In the genomic region with DNA sequence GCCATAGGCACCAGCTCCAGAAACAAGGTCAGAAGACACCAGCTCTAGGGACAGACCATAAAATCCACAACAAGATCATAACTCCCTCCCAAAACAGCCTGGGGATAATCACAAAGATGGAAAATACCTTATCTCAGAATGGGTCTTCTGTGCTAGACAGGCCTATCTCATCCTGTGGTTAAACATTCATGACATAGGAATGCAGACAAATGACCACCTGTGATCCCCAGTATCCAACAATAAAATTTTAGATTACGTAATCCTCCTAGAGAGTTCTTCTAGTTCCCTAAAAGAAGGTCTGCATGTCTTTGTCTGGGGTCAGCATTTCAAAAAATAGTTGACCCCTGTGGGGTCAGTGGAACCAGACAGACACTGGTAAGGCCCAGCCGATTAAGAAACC, we compare ENCODE assay signal across 25 mouse cellular contexts.
"Had no signal": no experiment of that assay in that cellular context is flagged by ENCODE, and none has a peak within 500 bp of the region (broad histone marks: within the 10 kb centered on the region; RNA-seq: fewer than 3 reads in every experiment).

No protein-coding gene starts in this region.

- DNase-seq: gastrocnemius, adult 2 months; gastrocnemius, postnatal 10 days; gastrocnemius, postnatal 25 days; heart, adult 18-20 months; heart, postnatal 10 days; heart, postnatal 4 days; kidney, adult 18-20 months; kidney, adult 8-10 months; kidney, postnatal 10 days; kidney, postnatal 25 days; kidney, postnatal 4 days; layer of hippocampus, postnatal 36 days; left cerebral cortex, postnatal 4 days had no signal

- H3K36me3 ChIP-seq: heart, embryonic 10.5 days; heart, embryonic 12.5 days; hindbrain, embryonic 10.5 days; hindbrain, embryonic 12.5 days; intestine, embryonic 15.5 days; limb, embryonic 13.5 days; limb, embryonic 15.5 days; liver, embryonic 12.5 days had no signal

- ATAC-seq: hindbrain, embryonic 16.5 days; inflammation-experienced regulatory T-cells, adult 6 months; intestine, embryonic 15.5 days; intestine, postnatal 0 days; liver, embryonic 12.5 days had no signal

- H3K4me3 ChIP-seq: gastrocnemius, adult 2 months; heart, embryonic 10.5 days; heart, embryonic 12.5 days; hindbrain, embryonic 10.5 days; hindbrain, embryonic 12.5 days; intestine, embryonic 15.5 days; layer of hippocampus, adult 2 months; limb, embryonic 13.5 days; limb, embryonic 15.5 days; liver, embryonic 12.5 days had no signal

- H3K27me3 ChIP-seq: heart, embryonic 12.5 days; hindbrain, embryonic 12.5 days; intestine, embryonic 15.5 days; limb, embryonic 13.5 days; limb, embryonic 15.5 days; liver, embryonic 12.5 days had no signal
